Mouse (Mus musculus) liver (tissue): Measurements from ENCODE around the gene Tulp1.
"Not testable (repeated sequence)": the region's sequence is repeated elsewhere in the genome, so short reads cannot be mapped to it uniquely, and the experiment has no call there.

ENCODE experiments used
- DNase-seq: peaks from one replicate; pipeline ENCODE4 v3.0.0-alpha.2; 2020; ENCODE audit warnings: mixed read lengths

The Tulp1 gene

GRCm38 (mm10) chr17:28335267-28335666 lies 29.8 kb downstream of the Tulp1 start:
- no peak for DNase-seq

GRCm38 (mm10) chr17:28332915-28333546 lies 32.0 kb downstream of the Tulp1 start:
- peak; percentile 35 for DNase-seq

GRCm38 (mm10) chr17:28332113-28332914 lies 32.7 kb downstream of the Tulp1 start:
- no peak for DNase-seq

GRCm38 (mm10) chr17:28331241-28332112 lies 33.5 kb downstream of the Tulp1 start:
- DNase-seq: peak; percentile 43

- DNase-seq: not testable (repeated sequence)
These were observed 34.4 kb downstream of the Tulp1 start for GRCm38 (mm10) chr17:28330590-28330989.

GRCm38 (mm10) chr17:28330232-28330546 lies 34.8 kb downstream of the Tulp1 start:
- no peak for DNase-seq

- no peak for DNase-seq
These were observed 35.4 kb downstream of the Tulp1 start for GRCm38 (mm10) chr17:28329503-28330231.

GRCm38 (mm10) chr17:28328946-28329345 lies 36.1 kb downstream of the Tulp1 start:
- peak; percentile 48 for DNase-seq

- DNase-seq: peak; percentile 98
These were observed 36.6 kb downstream of the Tulp1 start, which contains the start of gene Rpl10a for GRCm38 (mm10) chr17:28328366-28328928. Rpl10a (plus strand) TSS chr17:28328471.

- no peak for DNase-seq
These were observed 37.2 kb downstream of the Tulp1 start for GRCm38 (mm10) chr17:28327673-28328325.

- DNase-seq: no peak
These were observed 38.1 kb downstream of the Tulp1 start for GRCm38 (mm10) chr17:28326951-28327350.

GRCm38 (mm10) chr17:28325751-28326150 lies 39.3 kb downstream of the Tulp1 start:
- DNase-seq: no peak

GRCm38 (mm10) chr17:28324416-28324815 lies 40.6 kb downstream of the Tulp1 start:
- DNase-seq: not testable (repeated sequence)

- DNase-seq: no peak
These were observed 41.2 kb downstream of the Tulp1 start for GRCm38 (mm10) chr17:28323786-28324185.

GRCm38 (mm10) chr17:28321700-28322099 lies 43.3 kb downstream of the Tulp1 start:
- DNase-seq: no peak

- no peak for DNase-seq
These were observed 47.3 kb downstream of the Tulp1 start for GRCm38 (mm10) chr17:28317725-28318124.

GRCm38 (mm10) chr17:28317091-28317490 lies 47.9 kb downstream of the Tulp1 start:
- DNase-seq: peak; percentile 36

- DNase-seq: no peak
These were observed 48.5 kb downstream of the Tulp1 start for GRCm38 (mm10) chr17:28316476-28316875.

GRCm38 (mm10) chr17:28315611-28316160 lies 49.3 kb downstream of the Tulp1 start:
- DNase-seq: no peak

GRCm38 (mm10) chr17:28313880-28314225 lies 51.2 kb downstream of the Tulp1 start:
- no peak for DNase-seq

- DNase-seq: peak; percentile 100
These were observed 51.7 kb downstream of the Tulp1 start, which contains the start of gene Fance for GRCm38 (mm10) chr17:28313212-28313879. Fance (plus strand) TSS chr17:28313519.
